Mouse (Mus musculus): ENCODE results near the gene Gm28047. TPM values are rescaled to one million over a fixed set of nuclear protein-coding genes. Genes with fewer than 3 reads are reported as not detected.
"Not testable (repeated sequence)": the region's sequence is repeated elsewhere in the genome, so short reads cannot be mapped to it uniquely, and the experiment has no call there.

Gene Gm28047
- polyA plus RNA-seq, 1 experiment from 2014 or later, result not detected

- Histone ChIP-seq H3K9me3 (ENCODE audit: control insufficient read depth, low read length) (no peaks in the 10 kb centered on the region), H3K4me2 (ENCODE audit: low read length) (no peak overlapping the region), H3K27me3 (ENCODE audit: control insufficient read depth, insufficient read depth, low read length) (no peaks in the 10 kb centered on the region), H3K36me3 (ENCODE audit: control insufficient read depth, insufficient read depth, low read length) (peaks cover 5% of the 10 kb centered on the region; the same call in 1 of the 2 replicates), H3K27ac (replicated peaks in 1 of 2; ENCODE audit: control insufficient read depth in 1 of 2, insufficient read depth in 1 of 2, low read depth in 2 of 2, low read length in 2 of 2) (no peak overlapping the region), H3K9ac (ENCODE audit: low read length) (no peak overlapping the region), H3K4me1 (ENCODE audit: control insufficient read depth in 2 of 2, insufficient read depth in 2 of 2, low read length in 2 of 2) (peaks cover 0 to 5% of the 10 kb centered on the region in 2 experiments; a peak in 2 of 4 replicates), H3K4me3 (ENCODE audit: control insufficient read depth in 1 of 2, insufficient read depth in 1 of 2, low read depth in 1 of 2, low read length in 2 of 2) (no peak overlapping the region)
- 96% methylated on average over 5 of the region's 5 CpGs for WGBS
- no peak for ATAC-seq (ENCODE audit: insufficient number of reproducible peaks, insufficient read depth, low FRiP score, low read depth)
Measured at GRCm38 (mm10) chr15:102619486-102619885, 5.4 kb downstream of the Gm28047 start.

- no peaks in the 10 kb centered on the region for H3K9me3 ChIP-seq (ENCODE audit: control insufficient read depth, low read length)
- H3K4me3 ChIP-seq (ENCODE audit: control insufficient read depth in 1 of 2, insufficient read depth in 1 of 2, low read depth in 1 of 2, low read length in 2 of 2), result no peak overlapping the region
- no peak overlapping the region for H3K9ac ChIP-seq (ENCODE audit: low read length)
- no peak overlapping the region for H3K4me2 ChIP-seq (ENCODE audit: low read length)
- ATAC-seq (ENCODE audit: insufficient number of reproducible peaks, insufficient read depth, low FRiP score, low read depth), result no peak
- no peak overlapping the region for H3K27ac ChIP-seq (replicated peaks in 1 of 2; ENCODE audit: control insufficient read depth in 1 of 2, insufficient read depth in 1 of 2, low read depth in 2 of 2, low read length in 2 of 2)
- H3K4me1 ChIP-seq (ENCODE audit: control insufficient read depth in 2 of 2, insufficient read depth in 2 of 2, low read length in 2 of 2), result peaks cover 0 to 4% of the 10 kb centered on the region in 2 experiments; a peak in 2 of 4 replicates
- 95% methylated on average over 1 of the region's 1 CpGs for WGBS
- no peaks in the 10 kb centered on the region for H3K27me3 ChIP-seq (ENCODE audit: control insufficient read depth, insufficient read depth, low read length)
- peaks cover 5% of the 10 kb centered on the region; the same call in 1 of the 2 replicates for H3K36me3 ChIP-seq (ENCODE audit: control insufficient read depth, insufficient read depth, low read length)
Measured at GRCm38 (mm10) chr15:102617654-102618053, 7.2 kb downstream of the Gm28047 start.

DNA sequence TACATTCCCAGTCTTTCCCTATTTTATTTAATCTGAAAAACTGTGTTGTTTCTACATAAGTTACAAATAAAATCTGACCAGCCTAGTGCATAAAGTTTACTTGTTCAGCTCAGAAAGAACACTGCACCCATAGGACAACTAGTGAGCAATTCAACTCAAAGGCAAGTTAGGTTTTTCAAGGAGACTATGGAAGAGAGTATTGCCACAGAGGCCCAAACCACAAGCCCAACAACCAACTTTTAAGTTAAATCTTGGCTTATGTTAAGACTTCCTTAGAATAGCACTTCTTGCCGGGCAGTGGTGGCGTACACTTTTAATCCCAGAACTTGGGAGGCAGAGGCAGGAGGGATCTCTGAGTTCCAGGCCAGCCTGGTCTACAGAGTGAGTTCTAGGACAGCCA, 8.7 kb downstream of the Gm28047 start:
- H3K4me2 ChIP-seq (ENCODE audit: low read length), result no peak overlapping the region
- H3K9ac ChIP-seq (ENCODE audit: low read length), result no peak overlapping the region
- ATAC-seq (ENCODE audit: insufficient number of reproducible peaks, insufficient read depth, low FRiP score, low read depth), result no peak
- H3K27me3 ChIP-seq (ENCODE audit: control insufficient read depth, insufficient read depth, low read length), result no peaks in the 10 kb centered on the region
- H3K9me3 ChIP-seq (ENCODE audit: control insufficient read depth, low read length), result no peaks in the 10 kb centered on the region
- 92% methylated on average over 2 of the region's 2 CpGs for WGBS
- peaks cover 0 to 4% of the 10 kb centered on the region in 2 experiments; a peak in 2 of 4 replicates for H3K4me1 ChIP-seq (ENCODE audit: control insufficient read depth in 2 of 2, insufficient read depth in 2 of 2, low read length in 2 of 2)
- peaks cover 5% of the 10 kb centered on the region; the same call in 1 of the 2 replicates for H3K36me3 ChIP-seq (ENCODE audit: control insufficient read depth, insufficient read depth, low read length)
- no peak overlapping the region for H3K4me3 ChIP-seq (ENCODE audit: control insufficient read depth in 1 of 2, insufficient read depth in 1 of 2, low read depth in 1 of 2, low read length in 2 of 2)
- no peak overlapping the region for H3K27ac ChIP-seq (replicated peaks in 1 of 2; ENCODE audit: control insufficient read depth in 1 of 2, insufficient read depth in 1 of 2, low read depth in 2 of 2, low read length in 2 of 2)

- peaks cover 5% of the 10 kb centered on the region; the same call in 1 of the 2 replicates for H3K36me3 ChIP-seq (ENCODE audit: control insufficient read depth, insufficient read depth, low read length)
- no peaks in the 10 kb centered on the region for H3K9me3 ChIP-seq (ENCODE audit: control insufficient read depth, low read length)
- no peak for ATAC-seq (ENCODE audit: insufficient number of reproducible peaks, insufficient read depth, low FRiP score, low read depth)
Measured at GRCm38 (mm10) chr15:102614224-102614623, 10.6 kb downstream of the Gm28047 start.

DNA sequence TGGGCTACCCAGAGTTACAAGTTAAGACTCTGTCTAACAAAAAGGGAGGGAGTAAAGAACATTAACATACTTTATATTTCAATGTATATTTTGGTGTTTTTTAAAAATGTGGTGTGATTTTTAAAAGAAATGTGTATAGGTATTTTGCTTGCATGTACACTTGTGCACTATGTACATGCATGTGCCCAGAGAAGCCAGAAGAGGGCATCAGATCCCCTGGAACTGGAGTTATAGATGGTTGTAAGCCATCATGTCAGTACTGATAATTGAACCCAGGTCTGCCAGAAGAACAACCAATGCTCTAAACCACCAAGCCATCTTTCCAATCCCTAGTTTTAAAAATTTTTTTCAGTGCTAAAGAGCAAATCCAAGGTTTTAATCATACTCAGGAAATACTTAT, 11.9 kb downstream of the Gm28047 start:
- no peak overlapping the region for H3K4me2 ChIP-seq (ENCODE audit: low read length)
- H3K4me1 ChIP-seq (ENCODE audit: control insufficient read depth in 2 of 2, insufficient read depth in 2 of 2, low read length in 2 of 2), result peaks cover 0 to 8% of the 10 kb centered on the region in 2 experiments; a peak in 2 of 4 replicates
- no peak overlapping the region for H3K27ac ChIP-seq (replicated peaks in 1 of 2; ENCODE audit: control insufficient read depth in 1 of 2, insufficient read depth in 1 of 2, low read depth in 2 of 2, low read length in 2 of 2)
- no peak for ATAC-seq (ENCODE audit: insufficient number of reproducible peaks, insufficient read depth, low FRiP score, low read depth)
- H3K9ac ChIP-seq (ENCODE audit: low read length), result no peak overlapping the region
- H3K4me3 ChIP-seq (ENCODE audit: control insufficient read depth in 1 of 2, insufficient read depth in 1 of 2, low read depth in 1 of 2, low read length in 2 of 2), result no peak overlapping the region
- no peaks in the 10 kb centered on the region for H3K27me3 ChIP-seq (ENCODE audit: control insufficient read depth, insufficient read depth, low read length)
- H3K9me3 ChIP-seq (ENCODE audit: control insufficient read depth, low read length), result no peaks in the 10 kb centered on the region
- no peaks in the 10 kb centered on the region for H3K36me3 ChIP-seq (ENCODE audit: control insufficient read depth, insufficient read depth, low read length)

More at GRCm38 (mm10) chr15:102614224-102614623, 10.6 kb downstream of the Gm28047 start:
- H3K4me1 ChIP-seq (ENCODE audit: control insufficient read depth in 2 of 2, insufficient read depth in 2 of 2, low read length in 2 of 2), result peaks cover 0 to 4% of the 10 kb centered on the region in 2 experiments; a peak in 2 of 4 replicates
- H3K9ac ChIP-seq (ENCODE audit: low read length), result no peak overlapping the region
- no peaks in the 10 kb centered on the region for H3K27me3 ChIP-seq (ENCODE audit: control insufficient read depth, insufficient read depth, low read length)
- H3K4me2 ChIP-seq (ENCODE audit: low read length), result no peak overlapping the region
- H3K27ac ChIP-seq (replicated peaks in 1 of 2; ENCODE audit: control insufficient read depth in 1 of 2, insufficient read depth in 1 of 2, low read depth in 2 of 2, low read length in 2 of 2), result no peak overlapping the region
- H3K4me3 ChIP-seq (ENCODE audit: control insufficient read depth in 1 of 2, insufficient read depth in 1 of 2, low read depth in 1 of 2, low read length in 2 of 2), result no peak overlapping the region

DNA sequence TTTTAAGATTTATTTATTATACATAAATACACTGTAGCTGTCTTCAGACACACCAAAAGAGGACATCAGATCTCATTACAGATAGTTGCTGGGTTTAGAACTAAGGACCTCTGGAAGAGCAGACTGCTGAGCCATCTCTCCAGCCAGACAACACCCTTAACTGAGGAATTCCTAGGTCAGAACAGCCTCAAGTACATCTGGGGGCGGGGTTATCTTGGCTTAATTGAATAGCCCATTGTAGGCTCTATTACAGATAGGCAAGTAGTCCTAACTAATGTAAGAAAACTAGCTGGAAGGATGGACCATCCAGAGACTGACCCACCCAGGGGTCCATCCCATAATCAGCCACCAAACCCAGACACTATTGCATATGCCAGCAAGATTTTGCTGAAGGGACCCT, 16.3 kb downstream of the Gm28047 start:
- WGBS, result 71% methylated on average over 1 of the region's 1 CpGs
- not testable (repeated sequence) for H3K36me3 ChIP-seq (ENCODE audit: control insufficient read depth, insufficient read depth, low read length); H3K9me3 ChIP-seq (ENCODE audit: control insufficient read depth, low read length); H3K9ac ChIP-seq (ENCODE audit: low read length); H3K4me3 ChIP-seq (ENCODE audit: control insufficient read depth in 1 of 2, insufficient read depth in 1 of 2, low read depth in 1 of 2, low read length in 2 of 2); H3K27ac ChIP-seq (replicated peaks in 1 of 2; ENCODE audit: control insufficient read depth in 1 of 2, insufficient read depth in 1 of 2, low read depth in 2 of 2, low read length in 2 of 2); H3K4me1 ChIP-seq (ENCODE audit: control insufficient read depth in 2 of 2, insufficient read depth in 2 of 2, low read length in 2 of 2); H3K4me2 ChIP-seq (ENCODE audit: low read length); ATAC-seq (ENCODE audit: insufficient number of reproducible peaks, insufficient read depth, low FRiP score, low read depth); H3K27me3 ChIP-seq (ENCODE audit: control insufficient read depth, insufficient read depth, low read length)

DNA sequence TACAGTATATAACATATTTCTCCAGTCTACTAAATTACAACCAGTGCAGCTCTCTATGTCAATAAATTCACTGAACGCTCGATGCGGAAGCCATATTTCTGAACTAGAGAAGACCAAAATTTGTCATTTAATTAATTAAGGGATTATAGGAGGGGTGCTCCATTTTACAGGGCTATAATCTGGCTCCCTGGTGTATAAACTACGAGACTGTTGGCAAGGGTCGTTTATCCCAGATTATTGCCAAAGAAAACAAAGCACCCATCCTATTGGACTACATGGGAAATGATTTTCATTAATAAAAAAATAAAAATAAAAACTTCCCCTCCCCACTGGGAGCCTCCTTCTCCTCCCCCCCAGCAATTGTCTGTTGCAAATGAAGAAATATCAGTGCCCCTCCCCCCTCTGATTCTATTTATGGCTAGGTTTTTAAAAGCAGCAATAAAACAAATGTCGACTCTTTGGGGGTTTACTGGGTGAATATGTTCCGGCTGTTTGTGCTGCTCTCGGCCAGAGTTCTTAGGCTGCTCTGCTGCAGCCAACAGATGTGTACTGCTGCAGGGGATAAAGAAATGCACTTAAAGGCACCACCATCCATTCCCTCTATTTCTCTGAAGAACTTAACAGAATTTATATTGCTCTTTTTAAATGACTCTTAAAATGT, 30.7 kb downstream of the Gm28047 start:
- Histone ChIP-seq H3K9ac (ENCODE audit: low read length) (no peak overlapping the region), H3K27ac (replicated peaks in 1 of 2; ENCODE audit: control insufficient read depth in 1 of 2, insufficient read depth in 1 of 2, low read depth in 2 of 2, low read length in 2 of 2) (no peak overlapping the region), H3K27me3 (ENCODE audit: control insufficient read depth, insufficient read depth, low read length) (no peaks in the 10 kb centered on the region), H3K36me3 (ENCODE audit: control insufficient read depth, insufficient read depth, low read length) (0 out of 2 replicates have a peak, but pooled peaks cover 9% of the 10 kb centered on the region), H3K4me1 (ENCODE audit: control insufficient read depth in 2 of 2, insufficient read depth in 2 of 2, low read length in 2 of 2) (peaks cover 2 to 23% of the 10 kb centered on the region in 2 experiments; a peak in 3 of 4 replicates), H3K9me3 (ENCODE audit: control insufficient read depth, low read length) (no peaks in the 10 kb centered on the region), H3K4me2 (ENCODE audit: low read length) (no peak overlapping the region), H3K4me3 (ENCODE audit: control insufficient read depth in 1 of 2, insufficient read depth in 1 of 2, low read depth in 1 of 2, low read length in 2 of 2) (no peak overlapping the region)
- 65% methylated on average over 8 of the region's 8 CpGs for WGBS
- no peak for ATAC-seq (ENCODE audit: insufficient number of reproducible peaks, insufficient read depth, low FRiP score, low read depth)

- Histone ChIP-seq H3K4me2 (ENCODE audit: low read length) (no peak overlapping the region), H3K27ac (replicated peaks in 1 of 2; ENCODE audit: control insufficient read depth in 1 of 2, insufficient read depth in 1 of 2, low read depth in 2 of 2, low read length in 2 of 2) (no peak overlapping the region), H3K4me1 (ENCODE audit: control insufficient read depth in 2 of 2, insufficient read depth in 2 of 2, low read length in 2 of 2) (peaks cover 2 to 23% of the 10 kb centered on the region in 2 experiments; a peak in 3 of 4 replicates), H3K9ac (ENCODE audit: low read length) (no peak overlapping the region), H3K27me3 (ENCODE audit: control insufficient read depth, insufficient read depth, low read length) (no peaks in the 10 kb centered on the region), H3K9me3 (ENCODE audit: control insufficient read depth, low read length) (no peaks in the 10 kb centered on the region), H3K4me3 (ENCODE audit: control insufficient read depth in 1 of 2, insufficient read depth in 1 of 2, low read depth in 1 of 2, low read length in 2 of 2) (no peak overlapping the region), H3K36me3 (ENCODE audit: control insufficient read depth, insufficient read depth, low read length) (0 out of 2 replicates have a peak, but pooled peaks cover 9% of the 10 kb centered on the region)
- ATAC-seq (ENCODE audit: insufficient number of reproducible peaks, insufficient read depth, low FRiP score, low read depth), result no peak
- 31% methylated on average over 1 of the region's 1 CpGs for WGBS
Measured at GRCm38 (mm10) chr15:102592674-102593073, 32.2 kb downstream of the Gm28047 start.

Data from heart, embryonic 14.5 days (tissue).